Mouse (Mus musculus): ENCODE data around the gene Pde4d. TPM values are rescaled to one million over a fixed set of nuclear protein-coding genes. Genes with fewer than 3 reads are reported as not detected.

Pde4d gene
- total RNA-seq, 2 experiments from 2014 or later, result 284 to 289 TPM

DNA sequence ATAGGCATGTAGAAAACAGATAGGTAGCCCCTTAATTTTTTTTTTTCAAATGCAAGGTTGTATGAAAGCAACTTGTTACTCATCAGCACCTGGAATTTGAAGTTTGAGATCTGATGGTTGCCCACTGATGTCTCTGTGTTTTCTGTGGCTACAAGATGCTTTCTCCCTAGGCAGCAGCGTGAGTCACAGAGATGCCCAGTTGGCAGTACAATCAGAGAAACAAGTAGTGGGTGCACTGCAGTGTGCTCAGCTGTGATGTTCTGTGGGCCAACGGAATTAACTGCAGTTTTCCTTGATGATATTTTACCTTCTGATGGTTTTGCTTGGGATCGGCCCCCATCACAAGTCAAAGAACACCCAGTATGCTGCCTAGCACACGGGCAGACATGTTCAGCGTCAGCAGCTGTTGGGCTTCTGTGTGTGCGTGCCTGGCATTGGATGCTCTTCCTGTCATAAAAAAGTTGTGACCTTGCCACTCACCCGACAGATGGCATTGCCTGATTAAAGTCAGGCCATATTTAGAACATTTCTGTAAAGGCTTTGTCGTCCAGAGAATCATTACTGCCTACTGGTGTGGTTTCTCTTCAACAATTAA lies 939.0 kb downstream of the Pde4d start:
- DNase-seq (ENCODE audit: low spot score), result peak; percentile 24

DNA sequence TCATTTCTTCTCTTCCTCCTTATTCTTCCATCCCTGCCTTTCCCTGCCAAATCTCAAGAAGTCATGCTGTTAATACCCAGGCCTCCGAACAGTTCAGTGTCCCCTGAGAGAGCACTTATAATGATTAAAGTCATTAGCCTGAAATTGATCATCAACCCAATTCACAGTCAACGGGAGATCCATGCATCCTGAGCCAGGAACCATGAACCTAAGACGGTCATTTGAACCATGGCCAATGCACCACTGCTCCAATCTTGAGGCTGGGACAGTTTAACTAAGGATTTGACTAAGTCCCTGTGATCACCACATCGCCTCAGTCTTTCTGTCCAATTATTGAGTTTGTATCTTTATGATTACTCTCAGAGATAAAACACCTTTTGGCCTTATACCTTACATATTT lies 952.6 kb downstream of the Pde4d start:
- no peak for DNase-seq (ENCODE audit: low spot score)

DNA sequence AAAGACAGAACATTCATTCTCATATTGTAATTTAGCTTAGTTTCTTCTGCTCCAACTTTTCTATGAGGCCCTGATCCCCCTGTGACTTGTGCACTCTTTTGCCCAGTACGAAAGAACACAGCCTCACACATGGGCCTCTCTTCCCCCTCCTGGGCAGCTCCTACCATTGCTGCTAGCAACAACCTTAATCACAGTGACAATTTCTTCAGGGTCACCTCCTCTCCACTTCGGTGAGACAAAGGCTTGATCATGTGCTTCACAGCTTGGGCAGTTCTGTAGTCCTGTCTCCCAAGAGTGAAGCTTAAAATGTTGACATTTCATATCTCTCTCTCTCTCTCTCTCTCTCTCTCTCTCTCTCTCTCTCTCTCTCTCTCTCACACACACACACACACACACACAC lies 953.2 kb downstream of the Pde4d start:
- no peak for DNase-seq (ENCODE audit: low spot score)

DNA sequence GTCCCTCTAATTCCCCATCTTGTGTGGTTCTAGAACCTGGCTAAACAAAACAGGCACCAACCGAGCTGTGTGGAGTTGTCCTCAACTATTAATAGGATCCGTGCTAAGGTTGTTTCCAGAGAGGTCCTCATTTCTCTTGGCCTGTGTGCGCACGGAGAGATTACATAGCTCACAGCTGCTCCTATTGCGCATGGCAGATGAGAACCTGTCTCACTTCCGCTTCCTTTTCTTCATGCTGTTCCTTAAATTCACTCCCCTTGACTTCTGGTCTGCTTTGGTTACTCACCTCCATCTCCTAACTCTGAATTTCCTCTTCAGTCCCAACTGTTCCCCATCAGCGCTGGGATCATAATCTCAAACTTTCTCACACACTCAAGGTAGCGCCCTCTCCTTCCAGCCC lies 956.6 kb downstream of the Pde4d start:
- DNase-seq (ENCODE audit: low spot score), result peak; percentile 23

DNA sequence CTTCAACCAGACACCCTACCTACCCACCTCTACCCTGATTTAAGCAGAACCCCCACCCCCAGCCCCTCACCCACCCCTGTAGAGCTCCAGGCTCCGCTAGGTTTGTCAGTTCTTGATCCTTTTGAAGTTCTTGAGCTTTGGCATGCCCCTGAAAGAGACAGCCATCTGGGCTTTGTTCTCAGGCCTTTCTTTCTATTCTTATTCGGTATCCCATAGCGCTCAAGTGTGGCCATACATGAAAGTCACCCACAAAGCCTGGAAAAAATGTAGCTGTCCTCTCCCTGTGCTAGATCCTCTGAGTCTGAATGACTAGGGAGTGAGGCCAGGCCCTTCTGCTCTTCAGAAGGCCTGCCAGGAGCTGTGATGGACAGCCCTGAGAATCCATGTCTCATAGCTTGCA lies 957.6 kb downstream of the Pde4d start:
- no peak for DNase-seq (ENCODE audit: low spot score)

DNA sequence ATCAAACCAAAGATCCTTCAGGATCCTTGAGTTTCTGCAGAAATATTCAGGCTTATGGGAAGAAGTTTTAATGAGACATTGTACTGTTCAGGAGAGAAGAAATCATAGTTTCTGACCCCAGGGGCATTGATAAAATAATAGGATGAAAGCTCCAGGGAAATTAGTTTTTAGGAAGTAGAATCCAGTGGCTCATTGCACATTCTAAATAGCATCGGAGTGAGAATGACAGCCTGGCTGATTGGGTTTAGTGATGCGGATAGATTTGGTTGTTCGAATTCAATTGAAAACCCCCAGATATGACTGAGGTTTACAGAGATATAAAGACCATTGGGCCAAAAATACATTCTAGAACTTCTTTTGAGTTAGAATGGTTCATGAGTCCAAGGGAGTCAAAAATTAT lies 970.7 kb downstream of the Pde4d start:
- DNase-seq (ENCODE audit: low spot score), result no peak

DNA sequence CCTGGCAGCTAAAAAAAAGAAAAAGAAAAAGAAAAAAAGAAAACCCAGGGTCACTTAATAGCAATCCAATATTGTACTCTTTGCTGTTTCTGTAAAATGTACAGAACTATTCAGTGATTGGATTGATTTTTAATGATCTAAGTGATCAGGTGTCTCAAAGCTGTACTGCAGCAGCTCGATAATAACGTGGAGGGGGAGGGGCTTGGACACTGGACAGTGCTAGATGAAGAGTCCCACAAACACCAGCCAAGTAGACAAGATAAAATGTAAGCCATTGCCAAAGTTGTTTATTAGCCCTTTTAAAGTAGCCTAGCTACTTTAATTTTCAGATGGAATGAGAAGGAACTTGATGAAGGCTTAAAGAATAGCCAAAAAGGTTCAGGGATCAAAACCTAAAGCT lies 975.2 kb downstream of the Pde4d start:
- no peak for DNase-seq (ENCODE audit: low spot score)

DNA sequence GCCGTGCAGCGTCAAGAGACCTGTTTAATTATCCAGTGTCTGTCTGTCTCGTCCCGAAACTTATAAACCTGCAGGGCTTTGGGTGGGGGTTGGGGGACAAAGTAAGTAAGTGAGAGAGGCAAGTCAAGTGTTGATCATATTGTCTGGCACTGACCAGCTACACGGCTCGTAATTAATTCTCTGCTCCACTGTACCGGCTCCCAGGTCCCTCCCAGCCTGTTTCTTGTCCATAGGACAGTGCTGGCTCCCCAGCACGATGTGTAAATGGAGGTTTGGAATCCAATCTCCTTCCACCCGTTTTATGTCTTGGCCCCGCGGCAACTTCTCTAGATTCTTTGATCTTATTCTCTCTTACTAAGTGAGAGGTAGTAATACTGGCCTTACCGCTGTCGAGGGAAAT lies 975.8 kb downstream of the Pde4d start:
- no peak for DNase-seq (ENCODE audit: low spot score)

DNA sequence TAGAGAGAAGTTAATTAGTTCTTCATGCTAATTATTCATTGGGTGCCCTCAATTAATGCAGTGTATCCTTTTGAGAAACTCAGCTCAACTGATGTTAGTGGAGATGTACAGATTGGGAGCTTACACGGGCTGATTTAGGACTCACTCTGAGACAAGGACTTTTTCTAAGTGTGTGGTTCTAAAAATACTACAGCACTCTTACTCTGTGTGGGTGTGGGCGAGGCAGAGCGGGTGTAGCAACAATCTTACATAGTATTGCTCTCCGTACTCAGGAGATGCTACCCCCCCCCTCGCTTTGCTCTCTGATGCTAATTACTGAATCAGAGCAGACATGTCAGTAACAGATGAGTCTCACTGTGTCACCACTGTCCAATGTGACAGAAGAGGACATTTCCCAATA lies 976.3 kb downstream of the Pde4d start:
- DNase-seq (ENCODE audit: low spot score), result no peak

DNA sequence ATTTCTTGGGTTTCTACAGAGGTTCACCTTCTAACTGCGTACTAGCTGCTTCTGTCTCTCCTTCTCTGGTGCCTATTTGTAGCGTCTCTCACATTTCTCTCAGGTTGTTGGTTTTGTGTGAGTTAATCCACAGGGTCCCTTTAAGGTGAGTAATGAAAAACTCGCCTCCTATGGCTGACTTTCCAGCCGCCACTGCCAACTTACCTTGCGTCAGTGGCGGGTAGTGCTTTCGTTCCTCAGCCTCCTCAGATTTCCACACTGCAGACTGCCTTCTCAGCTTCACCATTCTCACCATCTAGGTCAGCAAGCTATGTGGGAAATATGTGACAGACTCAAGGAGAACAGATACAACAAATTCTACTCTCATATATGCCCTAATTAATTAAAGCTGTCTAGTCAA lies 977.8 kb downstream of the Pde4d start:
- DNase-seq (ENCODE audit: low spot score), result peak; percentile 76

DNA sequence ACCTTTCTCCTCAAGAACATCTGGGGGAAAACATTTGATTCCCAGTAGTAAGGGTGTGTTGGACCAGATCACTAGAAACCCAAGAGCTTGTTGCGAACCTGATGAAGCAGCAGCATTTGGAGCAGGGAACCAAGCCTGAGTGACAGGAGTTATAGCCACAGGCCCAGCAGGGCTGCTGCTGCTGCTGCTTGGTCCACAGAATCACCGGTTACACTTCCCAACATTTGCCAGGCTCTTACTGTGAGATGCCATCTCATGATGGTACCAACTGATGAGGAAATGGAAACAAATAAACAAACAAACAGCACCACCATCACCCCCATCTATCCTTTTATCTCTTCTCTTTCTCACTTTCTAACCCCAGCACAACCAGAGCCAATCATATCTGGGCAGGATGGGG lies 979.8 kb downstream of the Pde4d start:
- DNase-seq (ENCODE audit: low spot score), result no peak

DNA sequence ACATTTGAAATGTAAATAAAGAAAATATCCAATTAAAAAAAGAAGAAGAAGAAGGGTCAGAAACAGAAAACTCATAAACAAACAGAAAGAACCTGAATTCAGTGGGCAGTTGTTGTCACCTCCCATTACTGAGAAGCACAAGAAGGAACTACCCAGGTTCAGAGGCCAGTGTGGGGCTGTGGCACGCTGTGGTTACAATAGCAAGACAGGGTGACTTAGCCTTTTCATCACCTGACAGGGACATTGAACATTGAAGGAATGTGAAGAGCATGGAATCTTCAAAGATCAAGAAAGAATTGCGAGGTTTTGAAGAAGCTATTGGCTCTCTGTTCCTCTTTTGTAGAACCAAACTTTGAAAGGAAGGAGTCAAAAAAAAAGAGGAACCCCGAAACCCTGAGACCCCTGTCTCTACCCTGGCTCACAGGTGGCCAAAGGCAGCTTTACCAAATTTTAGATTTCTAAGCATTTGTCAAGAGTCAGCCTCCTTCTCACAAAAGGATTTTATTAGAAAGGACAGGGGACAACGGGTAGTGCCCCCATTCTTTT lies 987.6 kb downstream of the Pde4d start:
- no peak for DNase-seq (ENCODE audit: low spot score)

DNA sequence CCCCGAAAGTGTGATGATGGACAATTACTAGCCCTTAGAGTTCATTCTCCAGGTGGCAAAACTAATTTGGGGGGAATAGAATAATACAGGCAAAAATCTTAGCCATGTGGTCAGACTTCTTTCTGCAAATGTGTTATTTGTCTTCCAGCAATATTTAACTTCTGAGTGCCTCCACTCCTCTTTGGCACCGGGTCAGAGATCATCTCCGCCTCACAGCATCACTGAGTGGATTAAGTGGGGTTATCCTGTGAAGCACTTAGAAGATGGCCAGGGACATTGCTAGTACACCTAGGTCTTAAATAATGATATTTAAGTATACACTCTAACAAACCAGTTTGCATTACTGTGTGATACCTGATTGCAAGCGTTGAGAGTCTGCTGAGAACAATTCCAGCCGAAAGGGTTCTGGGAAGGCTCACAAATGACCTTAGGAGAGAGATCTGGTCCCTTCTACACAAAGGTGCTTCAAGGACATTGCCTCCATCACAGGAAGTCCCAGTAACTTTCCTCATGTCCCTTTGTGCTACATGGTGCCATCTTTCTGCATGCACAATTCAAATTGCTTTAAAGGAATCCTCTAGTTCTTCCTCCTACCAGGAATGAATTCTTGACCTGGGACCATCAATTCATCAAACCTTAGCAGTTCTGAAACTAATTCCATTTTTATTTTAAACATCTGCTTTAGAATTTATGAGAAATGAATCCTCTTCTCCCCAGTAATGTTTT lies 989.9 kb downstream of the Pde4d start:
- DNase-seq (ENCODE audit: low spot score), result no peak

DNA sequence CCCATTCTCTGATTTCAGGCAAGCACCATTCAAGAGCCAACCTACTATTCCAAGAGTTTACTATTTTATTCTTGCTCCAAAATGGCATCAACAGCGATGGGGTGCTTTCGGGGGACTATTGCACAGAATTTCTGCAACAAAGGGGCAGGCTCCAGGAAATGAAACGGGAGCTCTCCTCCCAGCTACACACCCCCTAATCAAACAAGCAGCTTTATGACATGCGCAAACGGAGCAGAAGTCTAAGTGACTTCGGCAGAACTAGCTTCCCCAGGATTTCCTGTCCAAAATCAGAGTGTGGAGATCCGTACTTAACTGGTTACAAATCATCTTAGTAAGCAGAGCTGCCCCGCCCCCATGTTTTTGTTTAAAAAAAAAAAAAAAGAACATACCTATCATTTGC lies 990.6 kb downstream of the Pde4d start:
- peak; percentile 71 for DNase-seq (ENCODE audit: low spot score)

DNA sequence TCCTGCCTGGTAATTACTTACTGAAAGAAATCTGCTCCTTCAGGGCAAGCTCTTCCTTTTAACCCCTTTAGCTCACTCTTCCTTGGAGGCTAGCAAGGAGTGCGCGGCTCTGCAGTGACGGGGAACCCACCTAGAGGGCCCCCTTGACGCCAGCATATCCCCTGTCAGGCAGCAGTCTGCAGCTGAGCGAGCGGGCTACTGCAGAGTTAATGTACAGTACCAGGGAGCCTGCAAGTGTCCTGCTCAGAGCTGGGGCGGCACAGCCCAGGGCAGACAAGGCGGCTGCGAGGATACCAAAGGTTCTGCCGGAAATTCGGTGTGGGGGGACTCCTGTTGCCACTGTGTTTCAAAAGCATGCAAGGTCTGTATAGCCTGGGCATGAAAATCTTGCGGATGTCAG lies 991.1 kb downstream of the Pde4d start:
- DNase-seq (ENCODE audit: low spot score), result peak; percentile 85

DNA sequence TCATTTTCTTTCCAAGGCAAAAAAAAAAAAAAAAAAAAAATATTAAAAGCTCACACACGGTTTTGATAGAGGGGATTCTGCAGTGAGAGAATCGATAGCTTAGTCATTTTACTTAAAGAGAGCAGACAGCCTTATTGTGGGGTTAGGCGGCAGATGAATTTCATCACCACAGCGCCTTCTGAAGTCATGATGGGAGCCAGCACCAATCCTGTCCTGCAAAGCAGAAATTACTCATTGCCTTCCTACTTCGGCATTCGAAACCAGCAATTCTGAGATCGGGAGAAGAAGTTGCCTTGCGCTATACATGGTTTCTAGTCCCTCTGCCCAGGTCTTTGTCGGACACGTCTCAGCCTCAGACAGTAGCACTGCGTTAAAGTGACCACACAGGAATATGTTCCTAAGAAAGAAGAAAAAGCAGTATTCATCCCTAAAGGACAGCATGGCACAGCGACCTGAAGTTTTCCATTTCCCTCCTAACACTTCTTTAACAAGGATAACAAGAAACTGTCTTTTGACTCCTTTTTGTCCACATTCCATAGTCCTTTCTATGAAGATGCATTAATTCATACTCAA lies 991.7 kb downstream of the Pde4d start:
- peak; percentile 59 for DNase-seq (ENCODE audit: low spot score)

DNA sequence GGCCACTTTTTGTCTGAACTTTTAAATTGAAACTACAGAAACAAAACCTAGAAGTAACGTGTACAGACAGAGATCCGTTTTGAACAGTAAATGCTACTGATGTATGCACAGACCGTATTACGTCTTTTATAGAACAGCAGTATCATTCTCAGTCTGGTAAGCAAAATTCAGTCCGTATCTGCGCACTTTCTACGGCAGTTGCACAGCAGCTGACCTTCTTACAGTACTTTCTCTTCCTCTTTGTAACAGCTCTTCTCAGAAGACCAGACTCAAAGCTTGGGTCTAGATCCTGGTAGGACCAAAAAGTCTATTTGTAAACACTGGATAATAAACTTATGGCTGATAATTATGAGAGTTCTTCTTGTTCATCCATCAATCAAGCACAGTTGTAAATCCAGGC lies 996.4 kb downstream of the Pde4d start:
- DNase-seq (ENCODE audit: low spot score), result peak; percentile 40

DNA sequence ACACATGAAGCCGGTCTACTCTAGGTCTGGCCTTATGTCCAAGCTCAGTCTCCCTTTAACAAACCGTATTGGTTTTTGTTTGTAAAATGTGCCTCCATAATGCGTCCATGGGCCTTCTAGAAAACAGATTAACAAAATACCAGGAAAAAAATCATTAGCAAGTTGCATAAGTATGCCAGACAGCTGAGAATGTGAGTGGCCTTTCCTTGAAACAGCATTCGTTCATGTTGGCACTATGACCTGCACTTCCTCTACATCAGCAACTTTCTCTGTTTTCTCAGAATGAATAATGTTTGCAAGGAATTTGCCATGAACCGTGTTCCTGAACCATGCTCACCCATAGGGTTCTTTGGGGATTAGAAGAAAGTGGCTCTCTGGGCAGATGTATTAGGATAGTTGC lies 998.4 kb downstream of the Pde4d start:
- no peak for DNase-seq (ENCODE audit: low spot score)

DNA sequence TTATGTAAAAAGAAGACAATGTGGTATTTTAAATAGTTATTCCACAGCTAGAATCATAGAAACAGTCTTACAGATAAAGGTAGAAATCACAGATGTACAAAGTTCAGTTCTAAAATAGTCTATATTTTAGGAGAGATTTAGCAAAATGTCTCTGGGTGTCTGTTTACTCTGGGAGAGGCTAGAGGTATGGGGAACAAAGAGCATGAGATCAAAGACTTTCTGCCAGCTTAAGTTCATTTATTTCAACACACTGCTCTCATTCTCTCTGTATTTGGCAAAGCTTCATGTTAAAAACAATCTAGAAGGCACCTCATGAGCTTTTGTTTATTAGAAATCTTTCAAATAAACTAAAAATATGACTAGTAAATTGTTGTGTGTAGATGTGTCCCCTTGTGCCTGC lies 1024.6 kb downstream of the Pde4d start:
- DNase-seq (ENCODE audit: low spot score), result no peak

DNA sequence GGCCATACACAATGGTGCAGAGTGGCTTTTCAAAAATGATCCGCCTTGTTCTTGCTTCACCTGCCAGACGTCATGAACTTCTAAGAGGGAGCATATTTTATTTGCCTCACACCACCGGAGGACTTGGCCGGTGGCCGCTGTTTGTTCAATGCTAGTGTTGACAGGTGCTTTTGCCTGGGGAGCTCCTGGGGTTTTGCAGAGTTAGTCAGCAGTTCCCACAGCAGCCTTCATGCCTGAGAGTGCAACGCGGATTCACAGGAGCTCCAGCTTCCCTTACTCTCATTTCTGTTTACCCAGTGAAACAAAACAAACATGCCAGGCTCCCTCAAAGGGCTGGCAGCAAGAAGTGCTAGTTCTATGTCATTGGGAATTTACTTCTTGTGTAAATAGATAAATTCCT lies 1031.7 kb downstream of the Pde4d start:
- no peak for DNase-seq (ENCODE audit: low spot score)

DNA sequence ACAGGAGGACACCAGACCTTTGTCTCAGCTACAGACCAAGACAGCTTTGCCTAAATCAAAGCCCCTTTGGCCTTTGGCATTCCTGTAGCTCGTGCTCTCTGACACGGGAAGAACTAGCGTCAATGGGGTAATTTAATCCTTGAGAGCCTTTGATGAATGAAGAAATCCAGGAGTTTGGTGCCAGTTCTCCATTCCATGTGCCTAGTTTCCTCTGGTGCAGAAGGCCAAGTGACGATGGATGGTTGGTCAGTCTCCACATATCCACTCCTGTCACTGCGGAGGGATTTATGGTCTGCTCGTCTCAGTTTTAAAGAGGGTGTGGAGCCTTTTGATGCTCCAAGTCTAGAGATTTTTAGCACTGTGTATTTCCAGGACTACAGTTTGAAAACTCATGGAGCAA lies 1036.4 kb downstream of the Pde4d start:
- peak; percentile 68 for DNase-seq (ENCODE audit: low spot score)

DNA sequence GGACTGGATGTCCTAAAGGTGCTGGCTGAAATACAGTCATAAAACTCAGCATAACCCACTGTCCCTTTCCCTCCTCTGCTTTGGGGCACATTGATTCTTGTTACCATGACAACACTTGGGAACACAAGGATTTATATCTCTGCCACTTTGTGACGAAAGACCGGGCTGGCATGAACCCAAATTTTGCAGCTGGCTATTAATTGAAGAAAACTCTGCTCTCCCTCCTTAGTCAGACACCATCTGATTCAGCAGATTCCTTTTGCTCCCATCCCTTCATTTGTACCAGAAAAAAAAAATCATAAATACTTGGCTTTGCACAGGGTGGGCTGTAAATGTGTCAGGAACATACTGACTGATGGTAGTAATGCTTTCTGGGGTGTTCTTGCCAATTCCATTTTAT lies 1037.6 kb downstream of the Pde4d start:
- peak; percentile 32 for DNase-seq (ENCODE audit: low spot score)

DNA sequence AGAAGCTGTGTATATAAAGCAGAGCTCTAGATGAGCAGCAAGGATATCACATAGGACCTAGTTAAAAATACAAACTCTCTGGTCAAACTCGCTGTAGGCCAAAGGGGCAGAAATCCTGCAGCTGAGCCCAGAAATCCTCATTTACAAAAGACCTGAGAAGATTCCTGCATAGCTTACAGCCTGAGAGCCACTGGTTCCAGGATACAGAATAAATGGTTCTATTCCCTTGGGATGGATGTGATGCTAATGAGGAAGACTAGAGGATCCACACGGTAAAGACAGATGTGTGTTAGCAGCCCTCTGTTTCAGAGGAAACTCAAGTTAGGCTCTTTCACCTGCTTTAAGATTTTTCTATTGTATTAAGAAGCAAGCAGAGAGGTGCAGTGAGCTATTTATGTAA lies 1041.1 kb downstream of the Pde4d start:
- no peak for DNase-seq (ENCODE audit: low spot score)

Data from gastrocnemius, adult 18-20 months (tissue).